Mouse (Mus musculus) brain, embryonic 14.5 days (tissue): ENCODE data around the gene Slc46a1.

Source experiments
- CTCF ChIP-seq: fragments of 200-500 bp; IDR thresholded peaks from 2 replicates; pipeline ENCODE4 v1.5.1; 2012; ENCODE audit warnings: inconsistent platforms, mild to moderate bottlenecking, moderate library complexity, borderline replicate concordance; ENCODE audit not compliant: insufficient read depth, insufficient read length; ENCODE audit errors: extremely low read depth
- POLR2A ChIP-seq: fragments of 200-500 bp; IDR thresholded peaks from 2 replicates; pipeline ENCODE4 v1.6.1; 2012; ENCODE audit warnings: mild to moderate bottlenecking, inconsistent platforms, borderline replicate concordance; ENCODE audit not compliant: poor library complexity, insufficient read depth, insufficient read length, severe bottlenecking; ENCODE audit errors: extremely low read depth

- TF ChIP-seq CTCF = no peak
- TF ChIP-seq POLR2A = no peak
Measured at GRCm38 (mm10) chr11:78501529-78501928, 36.0 kb downstream of the Slc46a1 start.
